Mouse (Mus musculus) MEL (cell line): ENCODE results near the gene Psmb11. TPM values are rescaled to one million over a fixed set of nuclear protein-coding genes. Genes with fewer than 3 reads are reported as not detected.

Source experiments
- DNase-seq: peaks from one replicate; pipeline ENCODE4 v3.0.0; 2011; ENCODE audit warnings: low read depth, low spot score
- H3K27ac ChIP-seq: 2 replicates; pipeline ENCODE4 v1.5.1; 2012; ENCODE audit warnings: low read depth, mild to moderate bottlenecking, control low read depth, low read length, moderate library complexity; ENCODE audit not compliant: control insufficient read depth
- H3K27me3 ChIP-seq, 2 experiments: fragments of 150-350 bp in 1 of 2; sonication (generic) in 1 of 2; 2 replicates each; pipeline ENCODE4 v1.6.1; 2012; ENCODE audit warnings: low read length in 2 of 2, mild to moderate bottlenecking in 2 of 2, improper control_type of control experiment in 1 of 2, moderate library complexity in 1 of 2; ENCODE audit not compliant: insufficient read depth in 2 of 2, control insufficient read depth in 1 of 2
- H3K36me3 ChIP-seq, 2 experiments: 2 replicates each; pipeline ENCODE4 v1.6.1; 2012 to 2014; ENCODE audit warnings: low read length in 2 of 2, improper control_type of control experiment in 1 of 2, inconsistent platforms in 1 of 2, mild to moderate bottlenecking in 1 of 2; ENCODE audit not compliant: insufficient read depth in 2 of 2, control insufficient read depth in 1 of 2
- H3K4me1 ChIP-seq, 2 experiments: fragments of 150-350 bp in 1 of 2; sonication (generic) in 1 of 2; 2 replicates each; pipeline ENCODE4 v1.6.1; 2012; ENCODE audit warnings: low read length in 2 of 2, improper control_type of control experiment in 1 of 2, mild to moderate bottlenecking in 1 of 2; ENCODE audit not compliant: insufficient read depth in 2 of 2, control insufficient read depth in 1 of 2
- H3K4me3 ChIP-seq, 2 experiments: fragments of 150-350 bp in 1 of 2; sonication (generic) in 1 of 2; 2 replicates each; pipeline ENCODE4 v1.5.1; 2012; ENCODE audit warnings: low read depth in 2 of 2, low read length in 2 of 2, mild to moderate bottlenecking in 2 of 2, moderate library complexity in 2 of 2, control low read depth in 1 of 2, improper control_type of control experiment in 1 of 2; ENCODE audit not compliant: control insufficient read depth in 1 of 2, insufficient read depth in 1 of 2
- H3K79me2 ChIP-seq: 2 replicates; pipeline ENCODE4 v1.6.1; 2012; ENCODE audit warnings: mild to moderate bottlenecking, low read length, moderate library complexity; ENCODE audit not compliant: control insufficient read depth, poor library complexity, insufficient read depth
- H3K9ac ChIP-seq: 2 replicates; pipeline ENCODE4 v1.6.1; 2012; ENCODE audit warnings: low read depth, mild to moderate bottlenecking, control low read depth, low read length, moderate library complexity; ENCODE audit not compliant: control insufficient read depth, poor library complexity, severe bottlenecking
- H3K9me3 ChIP-seq: fragments of 150-350 bp; sonication (generic); replicated peaks from 2 replicates; pipeline ENCODE4 v1.6.1; 2012; ENCODE audit warnings: mild to moderate bottlenecking, low read length, improper control_type of control experiment, moderate library complexity; ENCODE audit not compliant: insufficient read depth
- BHLHE40 ChIP-seq: IDR thresholded peaks from 2 replicates; pipeline ENCODE4 v1.6.1; 2012; ENCODE audit warnings: low read depth, mild to moderate bottlenecking, inconsistent platforms, low read length, improper control_type of control experiment, borderline replicate concordance
- EP300 ChIP-seq, 2 experiments: IDR thresholded peaks; 2 replicates each; pipeline ENCODE4 v1.6.1; 2011; ENCODE audit warnings: improper control_type of control experiment in 2 of 2, low read length in 2 of 2, low read depth in 1 of 2, mild to moderate bottlenecking in 1 of 2
- ETS1 ChIP-seq: IDR thresholded peaks from 2 replicates; pipeline ENCODE4 v1.6.1; 2012; ENCODE audit warnings: low read depth, mild to moderate bottlenecking, inconsistent platforms, low read length, improper control_type of control experiment, moderate library complexity
- GABPA ChIP-seq: IDR thresholded peaks from 2 replicates; pipeline ENCODE4 v1.6.1; 2012; ENCODE audit warnings: low read depth, mild to moderate bottlenecking, inconsistent platforms, low read length, improper control_type of control experiment, moderate library complexity
- GATA1 ChIP-seq: IDR thresholded peaks from 2 replicates; pipeline ENCODE4 v1.6.1; 2011; ENCODE audit warnings: low read depth, low read length, improper control_type of control experiment
- HCFC1 ChIP-seq: IDR thresholded peaks from 2 replicates; pipeline ENCODE4 v1.6.1; 2012; ENCODE audit warnings: low read depth, mild to moderate bottlenecking, inconsistent platforms, low read length, improper control_type of control experiment, moderate library complexity
- JUND ChIP-seq: IDR thresholded peaks from 2 replicates; pipeline ENCODE4 v1.6.1; 2011; ENCODE audit warnings: low read depth, mild to moderate bottlenecking, improper control_type of control experiment, low read length
- MAZ ChIP-seq: IDR thresholded peaks from 2 replicates; pipeline ENCODE4 v1.6.1; 2012; ENCODE audit warnings: low read depth, mild to moderate bottlenecking, inconsistent platforms, low read length, improper control_type of control experiment
- MEF2A ChIP-seq: IDR thresholded peaks from 2 replicates; pipeline ENCODE4 v1.6.1; 2014; ENCODE audit warnings: low read depth, mild to moderate bottlenecking, inconsistent platforms, low read length, improper control_type of control experiment; ENCODE audit not compliant: poor library complexity, insufficient replicate concordance, severe bottlenecking; ENCODE audit errors: extremely low read depth
- MYB ChIP-seq: IDR thresholded peaks from 2 replicates; pipeline ENCODE4 v1.6.1; 2011; ENCODE audit warnings: mild to moderate bottlenecking, low read depth, low read length, improper control_type of control experiment
- NELFE ChIP-seq: IDR thresholded peaks from 2 replicates; pipeline ENCODE4 v1.6.1; 2011; ENCODE audit warnings: low read depth, low read length, improper control_type of control experiment
- NRF1 ChIP-seq: IDR thresholded peaks from 2 replicates; pipeline ENCODE4 v1.6.1; 2014; ENCODE audit warnings: low read depth, mild to moderate bottlenecking, inconsistent platforms, low read length, improper control_type of control experiment, moderate library complexity; ENCODE audit not compliant: poor library complexity, insufficient read depth, severe bottlenecking
- POLR2A ChIP-seq, 2 experiments: IDR thresholded peaks; 2 replicates each; pipeline ENCODE4 v1.6.1; 2011 to 2012; ENCODE audit warnings: low read length in 2 of 2, mild to moderate bottlenecking in 2 of 2, control low read depth in 1 of 2, improper control_type of control experiment in 1 of 2, low read depth in 1 of 2, moderate library complexity in 1 of 2; ENCODE audit not compliant: control insufficient read depth in 1 of 2, insufficient read depth in 1 of 2, poor library complexity in 1 of 2
- POLR2AphosphoS5 ChIP-seq: IDR thresholded peaks from 2 replicates; pipeline ENCODE4 v1.6.1; 2012; ENCODE audit warnings: low read depth, borderline replicate concordance, mild to moderate bottlenecking, inconsistent platforms, low read length, moderate library complexity, mixed read lengths
- RCOR1 ChIP-seq: IDR thresholded peaks from 2 replicates; pipeline ENCODE4 v1.6.1; 2012; ENCODE audit warnings: low read depth, mild to moderate bottlenecking, inconsistent platforms, low read length, improper control_type of control experiment
- SIN3A ChIP-seq: IDR thresholded peaks from 2 replicates; pipeline ENCODE4 v1.6.1; 2012; ENCODE audit warnings: low read length, improper control_type of control experiment, inconsistent platforms
- SMC3 ChIP-seq: IDR thresholded peaks from 2 replicates; pipeline ENCODE4 v1.6.1; 2011; ENCODE audit warnings: low read depth, low read length, improper control_type of control experiment
- TAL1 ChIP-seq: IDR thresholded peaks from 2 replicates; pipeline ENCODE4 v1.6.1; 2012; ENCODE audit warnings: mild to moderate bottlenecking, inconsistent platforms, low read length, moderate library complexity, mixed read lengths
- TBP ChIP-seq: IDR thresholded peaks from 2 replicates; pipeline ENCODE4 v1.8.0; 2011; ENCODE audit warnings: low read depth, low read length, improper control_type of control experiment
- TCF12 ChIP-seq: IDR thresholded peaks from 2 replicates; pipeline ENCODE4 v1.6.1; 2014; ENCODE audit warnings: low read depth, mild to moderate bottlenecking, inconsistent platforms, low read length, improper control_type of control experiment, moderate library complexity
- UBTF ChIP-seq: IDR thresholded peaks from 2 replicates; pipeline ENCODE4 v1.6.1; 2012; ENCODE audit warnings: low read depth, mild to moderate bottlenecking, inconsistent platforms, low read length, improper control_type of control experiment, moderate library complexity, borderline replicate concordance; ENCODE audit not compliant: insufficient read depth
- USF1 ChIP-seq: IDR thresholded peaks from 2 replicates; pipeline ENCODE4 v1.6.1; 2014; ENCODE audit warnings: low read depth, mild to moderate bottlenecking, inconsistent platforms, low read length, improper control_type of control experiment, moderate library complexity
- USF2 ChIP-seq, 2 experiments: IDR thresholded peaks; 2 replicates each; pipeline ENCODE4 v1.6.1; 2011 to 2012; ENCODE audit warnings: improper control_type of control experiment in 2 of 2, low read length in 2 of 2, borderline replicate concordance in 1 of 2, inconsistent platforms in 1 of 2, low read depth in 1 of 2, mild to moderate bottlenecking in 1 of 2; ENCODE audit not compliant: insufficient read depth in 1 of 2
- ZC3H11A ChIP-seq: IDR thresholded peaks from 2 replicates; pipeline ENCODE4 v1.6.1; 2012; ENCODE audit warnings: low read depth, mild to moderate bottlenecking, inconsistent platforms, low read length, improper control_type of control experiment
- ZKSCAN1 ChIP-seq: IDR thresholded peaks from 2 replicates; pipeline ENCODE4 v1.6.1; 2012; ENCODE audit warnings: low read depth, mild to moderate bottlenecking, inconsistent platforms, low read length, improper control_type of control experiment, moderate library complexity
- ZNF384 ChIP-seq: IDR thresholded peaks from 2 replicates; pipeline ENCODE4 v1.6.1; 2012; ENCODE audit warnings: low read depth, mild to moderate bottlenecking, inconsistent platforms, low read length, improper control_type of control experiment
- polyA plus RNA-seq, 2 experiments: library from polyadenylated mRNA; stranded (reverse) in 1 of 2; unstranded in 1 of 2; fragments of >175 nt in 1 of 2; fragments of >200 nt in 1 of 2; gene quantifications; 2 replicates each; pipeline versions ENCODE4 v1.2.1 to v1.2.4; 2012; ENCODE audit warnings: low replicate concordance in 2 of 2, low read depth in 1 of 2; ENCODE audit not compliant: insufficient read length in 2 of 2, insufficient read depth in 1 of 2, missing spikeins in 1 of 2
- total RNA-seq: library from RNA; depleted of rRNA; stranded (reverse); fragments of 300-350 nt; gene quantifications from 2 replicates; pipeline ENCODE4 v1.2.3, GENCODE M21; 2012

Psmb11 gene
- total and polyA plus RNA-seq, 3 experiments, result 0.06 TPM; not detected in 2

DNA sequence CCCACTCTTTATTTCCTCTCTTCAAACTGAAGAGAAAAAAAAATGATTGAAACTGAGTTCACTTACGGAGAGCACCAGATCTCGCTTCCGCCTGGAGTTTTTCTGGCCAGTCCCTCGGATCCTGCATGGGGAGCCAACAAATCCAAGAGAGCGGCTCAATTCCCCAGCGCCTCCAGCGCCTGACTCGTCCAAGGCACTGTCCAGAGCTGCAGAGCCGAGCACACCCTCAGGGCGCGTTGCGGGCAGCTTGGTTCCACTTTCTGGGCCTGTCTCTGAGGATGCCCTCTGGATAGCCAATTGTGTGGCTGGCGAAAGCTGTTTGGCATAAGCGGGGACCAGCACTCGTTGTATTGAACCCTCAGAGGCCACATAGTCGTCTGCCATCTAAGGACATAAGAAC, 30.2 kb upstream of the Psmb11 start:
- TF ChIP-seq TCF12 (no peak), MAZ (no peak), JUND (no peak), ZC3H11A (no peak), UBTF (no peak), EP300 (IDR thresholded peaks at IDR 0.05; ENCODE audit: low read depth in 1 of 2, low read length in 2 of 2) (no peak), RCOR1 (no peak), USF1 (no peak), NELFE (no peak)
- Histone ChIP-seq H3K79me2 (no peaks in the 10 kb centered on the region), H3K27ac (no peak overlapping the region), H3K4me3 (no peak overlapping the region), H3K27me3 (no peaks in the 10 kb centered on the region), H3K9me3 (no peaks in the 10 kb centered on the region), H3K36me3 (peaks cover 0 to 12% of the 10 kb centered on the region in 2 experiments; a peak in 2 of 4 replicates), H3K9ac (no peak overlapping the region), H3K4me1 (peaks cover 10 to 23% of the 10 kb centered on the region in 2 experiments)
- DNase-seq, result no peak

DNA sequence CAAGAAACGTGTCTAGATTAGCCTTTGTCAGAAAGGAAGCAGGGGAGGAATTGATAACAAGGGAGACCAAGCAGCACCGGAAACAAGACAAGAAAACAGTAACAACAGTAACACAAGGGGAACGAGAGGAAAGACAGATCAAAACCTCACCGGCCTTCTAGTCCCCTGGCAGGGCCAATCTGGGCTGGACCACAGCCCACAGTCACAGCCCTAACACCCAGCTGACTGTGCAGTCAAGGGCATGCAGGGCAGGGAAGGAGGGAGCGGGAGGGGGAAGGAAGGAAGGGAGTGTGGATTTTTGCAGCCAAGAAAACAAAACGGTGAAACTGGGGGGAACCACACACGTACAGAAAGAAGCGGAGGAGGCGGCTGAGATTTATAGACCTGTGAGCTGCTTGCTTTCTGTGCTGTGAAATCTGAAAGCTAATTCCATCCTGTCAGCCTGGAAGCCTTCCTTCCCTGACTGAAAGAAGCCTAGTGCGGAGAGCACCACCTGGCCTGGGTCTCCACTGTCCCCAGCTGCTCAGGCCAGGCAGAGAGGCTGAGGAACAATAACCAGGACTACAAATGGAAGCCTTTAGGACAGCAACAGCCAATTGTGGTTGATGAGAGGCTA, 28.8 kb upstream of the Psmb11 start:
- H3K79me2 ChIP-seq, result no peaks in the 10 kb centered on the region
- peak overlapping the region; percentile 25 for H3K27ac ChIP-seq
- H3K4me1 ChIP-seq, result peaks cover 10 to 23% of the 10 kb centered on the region in 2 experiments
- H3K9me3 ChIP-seq, result no peaks in the 10 kb centered on the region
- peak; percentile 87 for DNase-seq
- H3K27me3 ChIP-seq, result no peaks in the 10 kb centered on the region
- TF ChIP-seq SIN3A (0 out of 2 replicates have a peak, but pooled peaks have one; percentile 39), TBP (no peak; the same call in 1 of the 2 replicates), MEF2A (no peak), ZNF384 (no peak), RCOR1 (peak; percentile 37; the same call in 1 of the 2 replicates), TAL1 (peak; percentile 69), NELFE (no peak), ETS1 (peak; percentile 72), TCF12 (peak; percentile 80), POLR2A (IDR thresholded peaks at IDR 0.05; ENCODE audit: control insufficient read depth in 1 of 2, insufficient read depth in 1 of 2, low read depth in 1 of 2, low read length in 2 of 2, poor library complexity in 1 of 2) (no peak), ZKSCAN1 (no peak), USF1 (no peak), GABPA (no peak), POLR2AphosphoS5 (no peak), SMC3 (no peak), NRF1 (no peak), EP300 (IDR thresholded peaks at IDR 0.05; ENCODE audit: low read depth in 1 of 2, low read length in 2 of 2) (peak; percentile 62 to 86), BHLHE40 (peak; percentile 64; the same call in 1 of the 2 replicates), HCFC1 (0 out of 2 replicates have a peak, but pooled peaks have one; percentile 16), USF2 (IDR thresholded peaks at IDR 0.05; ENCODE audit: borderline replicate concordance in 1 of 2, insufficient read depth in 1 of 2, low read depth in 1 of 2, low read length in 2 of 2) (no peak), GATA1 (peak; percentile 82), MYB (no peak)
- H3K9ac ChIP-seq, result peak overlapping the region; percentile 0
- H3K4me3 ChIP-seq, result peak overlapping the region in 1 of 2 experiments; percentile 21; a peak in 1 of 4 replicates
- peaks cover 0 to 12% of the 10 kb centered on the region in 2 experiments; a peak in 2 of 4 replicates for H3K36me3 ChIP-seq
